Mouse (Mus musculus) ovary, adult 10 weeks (tissue): ENCODE results near the gene Tmem114. TPM values are rescaled to one million over a fixed set of nuclear protein-coding genes. Genes with fewer than 3 reads are reported as not detected.

Experiments used
- polyA plus RNA-seq: library from polyadenylated mRNA; stranded (reverse); fragments of 350-450 nt; fragmentation: Illumina TruSeq; extraction: RNeasy Lipid Tissue Mini Kit (QIAGEN cat#74804); gene quantifications from one replicate; pipeline ENCODE4 v1.2.3, GENCODE M21; 2014

Gene Tmem114
- not detected for polyA plus RNA-seq

DNA sequence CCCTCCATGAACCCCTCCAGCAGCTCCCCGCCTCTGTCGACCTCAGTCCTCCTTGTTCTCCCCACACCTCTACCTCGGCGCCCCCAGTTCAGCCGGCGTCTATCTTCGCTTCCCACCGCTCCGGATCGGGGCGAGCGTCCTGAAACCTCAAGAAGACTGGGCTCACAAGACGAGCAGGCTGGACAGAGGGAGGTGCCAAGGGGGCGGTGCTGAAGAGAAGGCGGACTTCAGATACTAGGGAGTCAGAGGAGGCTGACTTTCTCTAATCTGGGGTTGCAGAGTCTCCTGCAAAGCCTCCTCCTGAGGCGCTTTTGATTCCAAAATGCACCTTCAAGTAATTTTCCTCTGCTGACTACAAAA is at the start of gene Tmem114:
Gene Tmem114, minus strand, starts transcription at position 166 of the 360 bp plus-strand sequence.

DNA sequence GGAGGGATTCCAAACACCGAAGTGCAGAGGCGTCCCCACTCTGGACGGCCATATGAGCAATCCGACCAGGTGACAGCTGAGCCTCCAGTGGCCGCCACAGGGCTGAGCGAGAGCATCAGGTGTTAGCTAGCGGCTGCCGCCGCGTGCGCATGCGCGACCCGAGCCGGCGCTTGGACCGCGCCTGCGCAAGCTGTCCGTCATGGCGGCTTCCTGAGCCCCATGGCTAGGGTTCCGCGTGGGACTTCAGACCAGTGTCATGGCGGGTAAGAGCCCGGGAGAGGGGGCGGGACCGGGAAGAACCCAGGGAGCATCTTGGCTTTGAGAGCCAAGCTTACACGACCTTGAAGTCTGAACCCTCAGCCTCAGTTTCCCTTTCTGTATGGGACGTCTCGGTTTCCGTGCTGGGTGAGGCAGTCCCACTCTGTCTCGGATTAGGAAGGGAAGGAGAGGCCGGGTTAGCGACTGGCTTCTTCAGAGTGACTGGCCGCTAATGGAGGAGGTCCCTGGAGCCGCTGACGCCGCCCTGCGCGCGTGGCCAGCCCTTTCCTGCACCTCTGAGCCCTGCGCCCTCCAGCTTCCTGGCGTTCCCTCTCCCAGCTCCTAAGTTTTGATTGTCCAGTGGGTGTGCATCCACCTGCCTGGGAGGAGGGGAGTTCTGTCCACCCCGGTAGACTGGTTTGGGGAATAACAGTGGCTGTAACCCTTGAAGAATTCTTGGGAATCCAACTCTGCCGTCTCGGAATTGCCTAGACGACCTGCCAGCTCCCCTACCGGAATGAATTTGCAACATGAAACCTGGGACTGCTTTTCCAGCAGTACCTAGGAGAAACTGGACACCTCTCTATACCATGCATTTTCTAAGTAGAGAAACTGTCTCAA is 45.9 kb upstream of the Tmem114 start, which contains the start of gene Mettl22:
Gene Mettl22, plus strand, starts transcription at position 186 of the 879 bp plus-strand sequence.

Other genes with a start within 250 kb of the Tmem114 start
- gene Mettl22, start 45.7 kb upstream of the Tmem114 start, polyA plus RNA-seq = 2.8 TPM
- gene Abat, start 88.3 kb upstream of the Tmem114 start, polyA plus RNA-seq = 49.4 TPM
- gene Pmm2, start 212.5 kb upstream of the Tmem114 start, polyA plus RNA-seq = 123 TPM
- 12.5 TPM for gene Tmem186, start 212.6 kb upstream of the Tmem114 start, polyA plus RNA-seq
- gene Carhsp1, start 247.0 kb upstream of the Tmem114 start, polyA plus RNA-seq = 79.7 TPM